Mouse (Mus musculus) testis, postnatal 14 days (tissue): ENCODE measurements around the gene Zfp428.

Source experiments
- DNase-seq: peaks from one replicate; pipeline ENCODE4 v3.0.0; 2021; ENCODE audit warnings: low spot score

The Zfp428 gene

DNA sequence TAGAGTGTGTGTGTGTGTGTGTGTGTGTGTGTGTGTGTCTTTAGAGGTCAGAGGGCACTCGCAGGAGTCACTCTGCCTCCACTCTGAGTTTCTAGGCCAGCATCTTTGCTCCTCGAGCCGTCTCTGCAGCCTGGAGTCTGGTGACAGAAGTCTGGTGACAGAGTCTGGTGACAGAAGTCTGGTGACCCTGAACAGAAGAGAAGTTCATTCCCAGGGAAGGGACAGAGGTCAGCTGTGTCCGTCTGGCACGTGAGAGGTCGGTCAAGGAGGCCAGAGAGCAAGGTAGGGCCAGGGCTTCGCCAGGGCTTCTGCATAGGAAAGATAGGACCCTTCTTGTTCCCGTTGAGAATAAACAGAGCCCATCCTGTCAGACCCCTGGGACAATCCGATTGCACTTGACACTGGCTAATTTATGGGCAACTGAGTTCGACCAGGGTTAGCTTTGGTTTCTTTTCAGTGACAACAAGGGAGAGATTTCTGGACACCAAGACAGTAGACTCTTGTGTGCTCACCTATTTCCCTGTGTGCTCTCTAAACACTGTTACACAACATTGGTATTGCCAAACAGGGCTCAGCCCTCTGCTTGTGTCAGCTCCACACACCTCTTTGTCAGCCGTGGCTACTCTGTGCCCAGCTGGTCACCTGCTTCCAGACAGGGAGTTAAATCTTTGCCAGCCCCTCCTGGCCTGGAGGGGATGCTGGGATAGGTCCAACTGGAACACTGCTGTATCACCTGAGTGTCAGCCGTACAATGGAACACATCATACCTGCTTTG lies 45.4 kb downstream of the Zfp428 start:
- DNase-seq = no peak

- DNase-seq = no peak
Measured at GRCm38 (mm10) chr7:24555786-24556185, 49.0 kb downstream of the Zfp428 start.

DNA sequence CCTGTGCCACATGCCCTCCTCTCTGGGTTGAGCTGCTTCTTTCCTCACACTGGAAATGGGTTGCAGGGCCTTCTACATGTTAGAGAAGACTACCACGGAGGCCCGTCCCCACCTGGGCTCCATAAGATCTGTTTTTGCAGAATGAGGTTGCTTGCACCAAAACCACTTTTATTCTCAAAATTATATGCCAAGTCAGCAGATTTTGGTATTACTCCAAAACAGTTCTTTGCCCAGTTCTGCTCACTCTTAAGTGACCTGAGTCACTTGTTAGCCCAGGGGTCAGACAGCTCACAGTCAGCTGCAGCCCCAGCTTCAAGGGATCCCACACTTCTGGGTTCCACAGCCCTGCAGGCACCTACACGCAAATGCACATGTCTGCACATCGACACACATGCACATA lies 54.6 kb downstream of the Zfp428 start:
- no peak for DNase-seq

DNA sequence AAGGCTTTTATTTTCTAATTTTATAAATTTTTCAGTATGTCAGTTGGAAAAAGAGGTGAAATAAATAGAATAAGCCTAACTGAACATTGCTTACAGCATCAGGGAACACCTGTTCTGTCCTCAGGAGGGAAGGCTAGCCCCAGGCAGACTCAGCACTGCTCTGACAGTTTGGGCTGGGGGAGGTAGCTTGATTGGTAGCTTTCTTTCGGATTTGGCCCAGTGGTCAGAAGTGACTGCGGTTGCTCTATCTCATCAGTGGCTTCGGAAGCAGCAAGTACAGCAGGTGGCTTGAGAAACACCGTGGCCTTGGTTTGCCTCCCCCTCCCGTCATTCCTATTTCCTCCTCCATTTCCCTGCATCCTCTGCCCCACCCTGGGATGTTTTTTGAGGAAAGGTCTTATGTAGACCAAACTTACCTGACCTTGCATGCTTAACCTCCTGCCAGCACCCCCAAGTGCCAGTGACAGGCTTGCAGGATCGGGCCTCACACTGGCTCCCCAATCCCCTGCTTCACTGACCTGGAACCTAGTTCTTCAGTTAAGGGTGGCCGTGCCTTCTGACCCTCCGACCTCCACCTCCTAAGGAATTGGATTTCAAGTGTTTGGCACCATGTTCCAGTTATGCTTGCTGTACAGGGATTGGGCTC lies 56.5 kb downstream of the Zfp428 start:
- no peak for DNase-seq

GRCm38 (mm10) chr7:24563837-24564206 lies 57.0 kb downstream of the Zfp428 start:
- DNase-seq = no peak

DNA sequence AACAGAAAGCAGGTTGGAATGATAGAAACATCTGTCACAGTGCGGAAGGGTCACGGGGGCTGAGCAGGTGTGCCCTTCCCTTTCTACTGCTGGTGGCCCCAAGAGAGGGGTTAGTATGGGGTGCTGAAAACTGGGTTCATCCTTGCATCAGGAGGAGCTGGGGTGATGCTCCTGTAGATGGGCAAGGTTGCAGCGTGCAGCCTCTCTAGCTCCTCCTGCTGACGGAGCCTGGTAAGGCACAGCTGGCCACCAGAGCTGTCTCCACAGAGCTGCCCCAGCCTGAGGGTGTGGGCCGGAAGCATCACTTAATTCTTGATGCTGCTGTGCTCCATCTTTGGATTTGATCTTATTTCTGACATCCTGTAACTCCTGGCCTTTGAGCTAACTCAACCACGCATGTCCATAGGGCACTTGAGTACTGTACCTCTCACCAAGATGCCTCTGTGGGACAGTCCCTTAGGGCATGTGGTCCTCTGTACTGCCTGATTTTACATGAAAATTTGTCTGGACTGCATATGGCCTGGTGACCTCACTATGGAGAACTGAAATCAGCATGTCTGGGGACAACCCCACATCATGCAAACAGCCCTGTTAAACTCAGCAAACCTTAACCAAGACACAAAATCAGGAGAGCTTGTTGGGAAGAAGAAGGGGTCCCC lies 57.9 kb downstream of the Zfp428 start:
- no peak for DNase-seq
